In the genomic region with DNA sequence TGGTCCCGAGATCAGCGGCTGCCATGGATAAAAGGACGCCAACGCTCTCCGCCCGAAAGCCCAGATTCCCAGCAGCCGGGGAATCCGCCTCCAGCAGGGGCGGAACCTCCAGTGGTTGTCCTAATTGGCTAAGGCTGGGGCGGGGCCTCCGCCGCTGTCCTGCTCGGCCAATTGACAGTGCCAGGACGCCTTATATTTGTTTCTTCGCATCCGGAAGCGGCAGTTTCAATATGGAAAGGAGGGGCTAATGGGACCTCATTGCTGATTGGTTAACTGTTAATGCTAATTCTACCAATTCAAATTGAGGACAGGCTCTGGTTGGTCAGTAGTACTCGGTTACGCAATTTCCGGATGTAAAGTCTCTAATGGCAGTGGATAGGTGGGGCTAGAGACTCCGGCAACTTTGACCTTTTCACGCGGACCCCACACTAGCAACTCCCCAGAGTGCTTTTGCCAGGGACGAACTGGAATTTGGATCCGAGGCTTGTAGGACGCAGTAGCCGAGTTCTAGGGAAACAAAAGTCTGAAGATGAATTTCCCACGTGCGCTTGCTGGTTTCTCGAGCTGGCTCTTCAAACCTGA, we compare ENCODE assay signal across 8 mouse cellular contexts. TPM values are rescaled to one million over a fixed set of nuclear protein-coding genes. Genes with fewer than 3 reads are reported as not detected.
DNase-seq lines count a peak whose midpoint lies in the region; ATAC-seq lines count a peak whose summit lies in the region.

A gene (minus strand): TSS at position 367 of the 582 bp plus-strand sequence.
A gene (plus strand): TSS at position 530 of the 582 bp plus-strand sequence.

- peak within 1 kb of the TSS; percentile 63 for H3K27ac ChIP-seq in hindbrain, embryonic 11.5 days (ENCODE audit: low read depth, low read length)

- no peaks in the 10 kb centered on the region for H3K9me3 ChIP-seq in hindbrain, embryonic 11.5 days (ENCODE audit: control insufficient read depth, low read length)

- peak within 1 kb of the TSS; percentile 89 for H3K4me3 ChIP-seq in hindbrain, embryonic 11.5 days (ENCODE audit: low read depth, low read length)

- peaks cover 7% of the 10 kb centered on the region for H3K4me1 ChIP-seq in hindbrain, embryonic 11.5 days (replicated peaks; ENCODE audit: control insufficient read depth, insufficient read depth, low read length)

- ATAC-seq in hindbrain, embryonic 11.5 days (ENCODE audit: low FRiP score) = peak; percentile 99

- peak; percentile 99 for DNase-seq in Muller cell, postnatal 12 days (ENCODE audit: inconsistent ontology term)
- peak; percentile 97 for DNase-seq in cerebellum, adult 9-11 months
- DNase-seq in frontal cortex, adult 2 months (ENCODE audit: extremely low spot score in 1 of 2, low spot score in 1 of 2) = peak; percentile 98
- peak; percentile 94 for DNase-seq in hindbrain, embryonic 11.5 days (ENCODE audit: low spot score)
- peak; percentile 85 to 90 for DNase-seq in layer of hippocampus, postnatal 10 days (ENCODE audit: low spot score in 2 of 2)
- DNase-seq in lung, postnatal 10 days = peak; percentile 98
- peak; percentile 90 for DNase-seq in ovary, postnatal 36 days (ENCODE audit: low spot score)
- peak; percentile 90 for DNase-seq in thymus, postnatal 25 days

- H3K36me3 ChIP-seq in hindbrain, embryonic 11.5 days (ENCODE audit: control insufficient read depth, insufficient read depth, low read length) = peaks cover 8% of the 10 kb centered on the region

- WGBS in hindbrain, embryonic 11.5 days = under 1% methylated on average over 30 of the region's 30 CpGs

- peak within 1 kb of the TSS; percentile 73 for H3K4me2 ChIP-seq in hindbrain, embryonic 11.5 days (replicated peaks; ENCODE audit: low read depth, low read length)

- peak within 1 kb of the TSS; percentile 71 for H3K9ac ChIP-seq in hindbrain, embryonic 11.5 days (ENCODE audit: low read depth, low read length)

- no peaks in the 10 kb centered on the region for H3K27me3 ChIP-seq in hindbrain, embryonic 11.5 days (ENCODE audit: control insufficient read depth, insufficient read depth, low read length)

RNA-seq across cellular contexts. Expression of the first gene that starts in this region (rescaled TPM):
- 51.3 and 66.8 TPM in 2 replicates for polyA plus RNA-seq in frontal cortex, adult 2 months (2012; rRNA removed)
- polyA plus RNA-seq in hindbrain, embryonic 11.5 days (2014; fragmentation: Nextera tagmentation; extraction: Ambion mirVana) = 32.9 and 36.7 TPM in 2 replicates
- total RNA-seq in layer of hippocampus, postnatal 10 days (2021) = 10 to 100 TPM; 20.3 to 25.1 TPM

RNA-seq across cellular contexts. Expression of the second gene that starts in this region (rescaled TPM):
- 5.6 and 7.5 TPM in 2 replicates for polyA plus RNA-seq in frontal cortex, adult 2 months (2012; rRNA removed)
- 11.8 and 15.3 TPM in 2 replicates for polyA plus RNA-seq in hindbrain, embryonic 11.5 days (2014; fragmentation: Nextera tagmentation; extraction: Ambion mirVana)
- 1 to 10 TPM; 7.3 to 8.2 TPM for total RNA-seq in layer of hippocampus, postnatal 10 days (2021)

Comparison
In these comparisons a context has a peak if more than half of its experiments do, and no peak if none do; other contexts are left out.
1. Peak in every context shown above with its lines: DNase-seq, ATAC-seq, H3K4me3 ChIP-seq and H3K27ac ChIP-seq.